Mouse (Mus musculus): ENCODE measurements around the gene Amy2a2. TPM values are rescaled to one million over a fixed set of nuclear protein-coding genes. Genes with fewer than 3 reads are reported as not detected.
"Not testable (repeated sequence)": the region's sequence is repeated elsewhere in the genome, so short reads cannot be mapped to it uniquely, and the experiment has no call there.

The Amy2a2 gene
- polyA plus RNA-seq (2015; fragmentation: Nextera tagmentation; extraction: Ambion mirVana), result not detected in 2 replicates

DNA sequence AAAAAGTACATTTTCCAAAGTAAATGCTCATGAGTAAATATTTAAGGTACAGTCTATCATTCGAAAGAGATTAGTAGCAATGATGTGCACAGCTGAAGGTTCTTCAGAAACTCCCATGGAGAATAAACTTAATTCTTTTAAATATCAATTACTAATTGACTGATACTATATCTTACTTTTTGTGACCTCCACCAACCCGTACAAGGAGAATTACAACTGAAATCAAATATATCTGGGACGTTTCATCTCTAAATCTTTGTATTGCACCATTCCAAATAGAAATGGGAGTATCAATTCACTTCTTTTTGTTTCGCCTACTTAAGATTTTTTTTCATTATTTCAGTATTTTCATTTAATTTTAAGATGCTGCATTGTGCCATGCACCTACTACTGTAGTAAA, at the start of gene Amy2a2:
Gene Amy2a2 (minus strand): TSS at position 101 of the 400 bp plus-strand sequence.
- not testable (repeated sequence) for H3K9me3 ChIP-seq (ENCODE audit: low read length); H3K4me3 ChIP-seq (ENCODE audit: low read length); ATAC-seq (ENCODE audit: low FRiP score, low TSS enrichment); H3K27ac ChIP-seq (ENCODE audit: low read length); H3K4me1 ChIP-seq (ENCODE audit: insufficient read depth, low read length); H3K36me3 ChIP-seq (ENCODE audit: insufficient read depth, low read length); H3K4me2 ChIP-seq (replicated peaks; ENCODE audit: low read depth, low read length); H3K27me3 ChIP-seq (ENCODE audit: insufficient read depth, low read length); H3K9ac ChIP-seq (replicated peaks; ENCODE audit: low read length)
- WGBS, result no CpG with 5 or more reads among the region's 4 CpGs

DNA sequence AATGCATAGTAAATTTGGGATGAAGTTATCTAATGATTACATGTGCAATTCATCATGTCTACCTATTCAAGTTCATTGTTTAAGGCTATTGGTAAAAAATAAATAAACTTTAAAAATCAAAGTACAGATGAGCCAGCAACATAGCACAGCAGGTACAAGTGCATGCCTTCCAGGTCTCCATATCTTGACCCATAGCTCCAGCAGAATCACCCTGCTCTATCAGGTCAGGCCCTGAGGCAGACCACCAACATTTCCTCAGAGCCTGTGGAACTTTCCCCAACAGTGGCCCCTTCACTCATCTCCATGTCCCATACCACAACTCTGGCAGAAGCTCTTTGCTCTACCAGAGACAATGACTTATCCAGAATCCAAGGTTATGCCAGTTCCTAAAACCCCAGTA, 11.0 kb downstream of the Amy2a2 start:
- not testable (repeated sequence) for H3K4me2 ChIP-seq (replicated peaks; ENCODE audit: low read depth, low read length); H3K27me3 ChIP-seq (ENCODE audit: insufficient read depth, low read length); H3K9me3 ChIP-seq (ENCODE audit: low read length); ATAC-seq (ENCODE audit: low FRiP score, low TSS enrichment); H3K4me1 ChIP-seq (ENCODE audit: insufficient read depth, low read length); H3K9ac ChIP-seq (replicated peaks; ENCODE audit: low read length); H3K4me3 ChIP-seq (ENCODE audit: low read length); H3K36me3 ChIP-seq (ENCODE audit: insufficient read depth, low read length); H3K27ac ChIP-seq (ENCODE audit: low read length)

- H3K4me2 ChIP-seq (replicated peaks; ENCODE audit: low read depth, low read length); ATAC-seq (ENCODE audit: low FRiP score, low TSS enrichment): not testable (repeated sequence)
- WGBS, result no CpG with 5 or more reads among the region's 4 CpGs
Observed at GRCm38 (mm10) chr3:113323952-113324351, 32.5 kb downstream of the Amy2a2 start, which contains the start of gene Amy2a3. Amy2a3 (minus strand) TSS chr3:113324052.

GRCm38 (mm10) chr3:113312937-113313336, 43.5 kb downstream of the Amy2a2 start:
- H3K27ac ChIP-seq (ENCODE audit: low read length); H3K4me2 ChIP-seq (replicated peaks; ENCODE audit: low read depth, low read length); H3K27me3 ChIP-seq (ENCODE audit: insufficient read depth, low read length); H3K4me3 ChIP-seq (ENCODE audit: low read length); H3K4me1 ChIP-seq (ENCODE audit: insufficient read depth, low read length); ATAC-seq (ENCODE audit: low FRiP score, low TSS enrichment); H3K36me3 ChIP-seq (ENCODE audit: insufficient read depth, low read length); H3K9ac ChIP-seq (replicated peaks; ENCODE audit: low read length); H3K9me3 ChIP-seq (ENCODE audit: low read length): not testable (repeated sequence)
- no CpG with 5 or more reads among the region's 3 CpGs for WGBS

More at GRCm38 (mm10) chr3:113323952-113324351, 32.5 kb downstream of the Amy2a2 start, which contains the start of gene Amy2a3:
- H3K27ac ChIP-seq (ENCODE audit: low read length); H3K4me3 ChIP-seq (ENCODE audit: low read length); H3K9me3 ChIP-seq (ENCODE audit: low read length); H3K27me3 ChIP-seq (ENCODE audit: insufficient read depth, low read length); H3K9ac ChIP-seq (replicated peaks; ENCODE audit: low read length); H3K4me1 ChIP-seq (ENCODE audit: insufficient read depth, low read length); H3K36me3 ChIP-seq (ENCODE audit: insufficient read depth, low read length): not testable (repeated sequence)

Other genes with a start within 250 kb of the Amy2a2 start
- gene Amy2a5, start 97.8 kb downstream of the Amy2a2 start, polyA plus RNA-seq (2015; fragmentation: Nextera tagmentation; extraction: Ambion mirVana), result 0.07 and 0.17 TPM in 2 replicates
- not detected in 2 replicates for gene Amy2a4, start 65.2 kb downstream of the Amy2a2 start, polyA plus RNA-seq (2015; fragmentation: Nextera tagmentation; extraction: Ambion mirVana)
- not detected in 2 replicates for gene Amy2a3, start 32.6 kb downstream of the Amy2a2 start, polyA plus RNA-seq (2015; fragmentation: Nextera tagmentation; extraction: Ambion mirVana)
- gene Amy2a1, start 175.8 kb upstream of the Amy2a2 start, polyA plus RNA-seq (2015; fragmentation: Nextera tagmentation; extraction: Ambion mirVana), result 0.45 TPM in 1 of 2 replicates, not detected in the other